Mouse (Mus musculus) kidney, postnatal 0 days (tissue): ENCODE measurements around the gene Agps. TPM values are rescaled to one million over a fixed set of nuclear protein-coding genes. Genes with fewer than 3 reads are reported as not detected.
A peak's percentile ranks its signal among the peaks of the same experiment; 100 is the strongest.

Experiments used
- ATAC-seq: fragments of 200-750 bp; cut with Nextera tagmentation; replicated peaks from 2 replicates; pipeline ENCODE4 v1.8.0; 2017; ENCODE audit warnings: low read depth, moderate number of reproducible peaks, moderate TSS enrichment, moderate library complexity; ENCODE audit not compliant: low FRiP score
- DNase-seq: peaks from one replicate; pipeline ENCODE4 v3.0.0-alpha.2; 2016; ENCODE audit warnings: low spot score
- H3K27ac ChIP-seq: fragments of 300-500 bp; sonication (generic); 2 replicates; pipeline ENCODE4 v1.5.1; 2014; ENCODE audit warnings: mild to moderate bottlenecking
- H3K27me3 ChIP-seq: fragments of 300-500 bp; sonication (generic); 2 replicates; pipeline ENCODE4 v1.6.1; 2014; ENCODE audit warnings: low read length, mixed read lengths; ENCODE audit not compliant: insufficient read depth
- H3K36me3 ChIP-seq: fragments of 300-500 bp; sonication (generic); 2 replicates; pipeline ENCODE4 v1.6.1; 2014; ENCODE audit warnings: low read length, mixed read lengths; ENCODE audit not compliant: insufficient read depth
- H3K4me1 ChIP-seq: fragments of 300-500 bp; sonication (generic); replicated peaks from 2 replicates; pipeline ENCODE4 v1.6.1; 2014; ENCODE audit warnings: antibody characterized with exemption, low read length, mixed read lengths; ENCODE audit not compliant: insufficient read depth
- H3K4me2 ChIP-seq: fragments of 300-500 bp; sonication (generic); 2 replicates; pipeline ENCODE4 v1.6.1; 2014; ENCODE audit warnings: mild to moderate bottlenecking, low read length, moderate library complexity, mixed read lengths
- H3K4me3 ChIP-seq: fragments of 300-500 bp; sonication (generic); replicated peaks from 2 replicates; pipeline ENCODE4 v1.5.1; 2014; ENCODE audit warnings: low read depth, low read length
- H3K9ac ChIP-seq: fragments of 300-500 bp; sonication (generic); 2 replicates; pipeline ENCODE4 v1.6.1; 2014; ENCODE audit warnings: low read depth, low read length
- H3K9me3 ChIP-seq: fragments of 300-500 bp; sonication (generic); replicated peaks from 2 replicates; pipeline ENCODE4 v1.6.1; 2016; ENCODE audit warnings: low read length, inconsistent platforms, mixed read lengths
- CTCF ChIP-seq: IDR thresholded peaks from 2 replicates; pipeline ENCODE4 v1.5.1; 2016; ENCODE audit warnings: antibody characterized with exemption, low read depth, mild to moderate bottlenecking, moderate library complexity
- WGBS: fragments of 180-500 bp; shearing (Covaris S2); extraction: QIAGEN DNeasy Blood & Tissue Kit; methylation state at CpG from one replicate; pipeline ENCODE4 v1.1.7; 2014; 5-methylcytosine and 5-hydroxymethylcytosine counted together
- polyA plus RNA-seq: library from polyadenylated mRNA; unstranded; fragments of >200 nt; fragmentation: Nextera tagmentation; extraction: Ambion mirVana; gene quantifications from 2 replicates; pipeline ENCODE4 v1.2.1, GENCODE M21; 2015

Agps gene
- polyA plus RNA-seq, 1 experiment from 2014 or later = 22.7 TPM

GRCm38 (mm10) chr2:75814880-75815279, 17.1 kb upstream of the Agps start:
- H3K9me3 ChIP-seq = no peaks in the 10 kb centered on the region
- TF ChIP-seq CTCF = no peak
- H3K4me2 ChIP-seq = 0 out of 2 replicates have a peak overlapping the region, but pooled peaks have one; percentile 0
- DNase-seq (no peak), ATAC-seq (no peak)
- H3K4me3 ChIP-seq = no peak overlapping the region
- no peak overlapping the region for H3K9ac ChIP-seq
- no peaks in the 10 kb centered on the region for H3K27me3 ChIP-seq
- H3K4me1 ChIP-seq = no peaks in the 10 kb centered on the region
- no peak overlapping the region for H3K27ac ChIP-seq
- WGBS = 27% methylated on average over 13 of the region's 13 CpGs
- H3K36me3 ChIP-seq = no peaks in the 10 kb centered on the region

GRCm38 (mm10) chr2:75815521-75815920, 16.5 kb upstream of the Agps start:
- Histone ChIP-seq H3K9me3 (no peaks in the 10 kb centered on the region), H3K4me1 (no peaks in the 10 kb centered on the region), H3K27ac (no peak overlapping the region), H3K9ac (no peak overlapping the region), H3K4me2 (0 out of 2 replicates have a peak overlapping the region, but pooled peaks have one; percentile 0), H3K36me3 (no peaks in the 10 kb centered on the region), H3K27me3 (no peaks in the 10 kb centered on the region), H3K4me3 (no peak overlapping the region)
- no peak for TF ChIP-seq CTCF
- DNase-seq = no peak
- WGBS = 40% methylated on average over 8 of the region's 8 CpGs
- no peak for ATAC-seq

- Histone ChIP-seq H3K9ac (no peak overlapping the region), H3K4me3 (no peak overlapping the region), H3K4me1 (no peaks in the 10 kb centered on the region), H3K9me3 (no peaks in the 10 kb centered on the region), H3K27me3 (no peaks in the 10 kb centered on the region), H3K27ac (no peak overlapping the region), H3K4me2 (no peak overlapping the region), H3K36me3 (no peaks in the 10 kb centered on the region)
- WGBS = 30% methylated on average over 6 of the region's 6 CpGs
- no peak for ATAC-seq
- no peak for DNase-seq
- TF ChIP-seq CTCF = no peak
These were observed 15.3 kb upstream of the Agps start for GRCm38 (mm10) chr2:75816673-75817072.

- DNase-seq = no peak
- H3K36me3 ChIP-seq = no peaks in the 10 kb centered on the region
- H3K27me3 ChIP-seq = no peaks in the 10 kb centered on the region
- ATAC-seq = no peak
- H3K4me2 ChIP-seq = no peak overlapping the region
- no peak for TF ChIP-seq CTCF
- H3K9me3 ChIP-seq = no peaks in the 10 kb centered on the region
- H3K4me3 ChIP-seq = no peak overlapping the region
- H3K27ac ChIP-seq = no peak overlapping the region
- H3K9ac ChIP-seq = no peak overlapping the region
- no peaks in the 10 kb centered on the region for H3K4me1 ChIP-seq
- WGBS = 62% methylated on average over 7 of the region's 7 CpGs
These were observed 13.3 kb upstream of the Agps start for GRCm38 (mm10) chr2:75818719-75819118.

- Histone ChIP-seq H3K9ac (no peak overlapping the region), H3K4me1 (0 out of 2 replicates have a peak, but pooled peaks cover 1% of the 10 kb centered on the region), H3K4me2 (no peak overlapping the region), H3K4me3 (no peak overlapping the region), H3K27ac (no peak overlapping the region), H3K36me3 (no peaks in the 10 kb centered on the region), H3K9me3 (no peaks in the 10 kb centered on the region), H3K27me3 (no peaks in the 10 kb centered on the region)
- ATAC-seq (no peak), DNase-seq (no peak)
- 96% methylated on average over 3 of the region's 3 CpGs for WGBS
- no peak for TF ChIP-seq CTCF
These were observed 12.2 kb upstream of the Agps start for GRCm38 (mm10) chr2:75819796-75820195.

- no peak overlapping the region for H3K9ac ChIP-seq
- TF ChIP-seq CTCF = no peak
- 0 out of 2 replicates have a peak, but pooled peaks cover 3% of the 10 kb centered on the region for H3K4me1 ChIP-seq
- DNase-seq (no peak), ATAC-seq (peak; percentile 87)
- peak overlapping the region; percentile 47; the same call in 1 of the 2 replicates for H3K27ac ChIP-seq
- H3K36me3 ChIP-seq = no peaks in the 10 kb centered on the region
- H3K4me3 ChIP-seq = no peak overlapping the region
- no peak overlapping the region for H3K4me2 ChIP-seq
- WGBS = 43% methylated on average over 13 of the region's 13 CpGs
- no peaks in the 10 kb centered on the region for H3K9me3 ChIP-seq
- H3K27me3 ChIP-seq = no peaks in the 10 kb centered on the region
These were observed 9.8 kb upstream of the Agps start for GRCm38 (mm10) chr2:75821971-75822751.

GRCm38 (mm10) chr2:75823736-75824135, 8.2 kb upstream of the Agps start:
- ATAC-seq = no peak

More at GRCm38 (mm10) chr2:75823736-75824135, 8.2 kb upstream of the Agps start:
- Histone ChIP-seq H3K4me1 (0 out of 2 replicates have a peak, but pooled peaks cover 3% of the 10 kb centered on the region), H3K27ac (0 out of 2 replicates have a peak overlapping the region, but pooled peaks have one; percentile 11), H3K9ac (no peak overlapping the region), H3K36me3 (no peaks in the 10 kb centered on the region), H3K4me2 (no peak overlapping the region), H3K4me3 (no peak overlapping the region), H3K9me3 (no peaks in the 10 kb centered on the region), H3K27me3 (no peaks in the 10 kb centered on the region)
- DNase-seq = no peak
- 63% methylated on average over 7 of the region's 7 CpGs for WGBS
- TF ChIP-seq CTCF = no peak
